Mouse (Mus musculus) cerebellum, adult 9-11 months (tissue): ENCODE data around the gene Drosha.

Source experiments
- DNase-seq: peaks from one replicate; pipeline ENCODE4 v3.0.0; 2022

Gene Drosha

DNA sequence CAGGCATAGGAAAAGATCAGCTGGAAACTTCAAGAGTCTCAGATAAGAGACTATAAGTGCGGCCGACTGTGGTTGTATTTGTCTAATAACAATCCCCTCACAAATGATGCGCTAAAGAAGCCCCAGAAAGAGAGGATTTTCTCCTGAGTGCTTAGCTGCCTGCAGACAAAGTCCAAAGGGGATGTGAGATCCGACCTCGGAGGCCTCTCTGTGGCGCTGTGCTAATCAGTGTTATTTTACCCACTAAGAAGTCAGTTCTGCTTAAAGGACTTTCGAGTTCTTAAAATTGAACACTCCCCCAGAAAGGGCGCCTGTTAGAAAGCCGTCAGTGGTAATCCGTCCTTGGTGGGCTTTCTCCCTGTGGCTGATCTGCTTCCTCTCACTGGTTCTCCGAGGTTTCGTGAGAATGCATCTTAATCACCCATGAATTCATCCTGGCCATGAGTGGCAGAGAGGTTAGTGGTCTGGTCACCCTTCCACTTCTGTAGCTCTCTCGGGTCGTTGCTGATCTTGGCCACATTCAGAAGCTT, 117.1 kb downstream of the Drosha start:
- no peak for DNase-seq

DNA sequence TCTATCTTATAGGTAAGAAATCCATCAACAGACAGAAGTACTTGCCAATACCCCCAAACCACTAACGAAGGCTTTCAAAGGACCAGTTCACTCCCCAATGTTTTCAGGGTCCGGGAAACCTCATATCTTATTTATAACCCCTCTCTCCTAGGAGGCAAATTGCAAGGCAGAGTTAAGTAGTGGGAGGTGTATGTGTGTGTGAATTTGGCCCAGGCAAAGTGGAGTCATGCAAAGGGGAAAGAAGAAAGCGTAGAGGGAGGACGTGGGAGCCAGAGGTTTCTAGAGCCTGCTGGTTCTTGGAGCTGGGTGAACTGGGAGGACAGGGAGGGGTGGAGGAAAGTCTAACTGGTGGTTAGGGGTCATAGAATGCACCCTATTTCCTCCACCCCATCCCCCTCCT, 117.8 kb downstream of the Drosha start:
- no peak for DNase-seq

DNA sequence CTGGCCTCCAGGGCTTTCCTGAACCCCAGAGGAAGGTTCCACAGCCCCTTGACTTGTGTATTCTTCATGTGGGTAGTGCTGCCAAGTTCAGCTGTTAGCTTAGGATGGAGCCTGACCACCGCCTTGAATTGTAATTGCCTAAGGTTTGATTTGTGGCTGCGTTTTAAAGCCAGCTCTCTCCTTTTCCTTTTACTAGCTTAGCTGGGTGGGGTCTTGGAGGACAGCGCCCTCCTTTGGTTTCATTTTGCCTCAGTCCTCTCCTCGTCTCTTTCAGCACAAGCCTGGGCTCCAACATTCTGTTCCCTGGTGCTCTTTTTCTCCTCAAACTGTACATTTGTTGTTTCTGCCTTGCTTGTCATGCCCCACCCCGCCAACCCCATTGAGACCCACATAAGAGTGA, 133.4 kb downstream of the Drosha start:
- DNase-seq, result no peak

DNA sequence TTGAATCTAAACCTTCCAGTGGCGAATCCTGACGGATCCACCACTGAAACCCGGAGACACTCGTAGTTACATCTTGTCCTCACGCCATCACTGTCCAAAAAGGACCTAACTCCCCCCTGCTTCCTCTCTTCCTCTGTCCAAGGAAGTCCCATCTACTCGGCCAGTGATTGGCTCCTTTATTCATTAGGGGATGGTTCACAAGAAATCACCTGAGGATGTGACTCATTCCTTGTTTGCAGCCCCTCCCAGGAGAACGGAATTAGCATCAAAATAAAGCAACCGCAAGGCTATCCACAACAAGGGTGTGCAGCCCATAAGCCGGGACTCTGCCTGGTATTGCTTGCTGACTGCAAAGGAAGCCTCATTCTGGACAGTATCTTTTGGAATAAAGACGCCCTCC, 137.6 kb downstream of the Drosha start:
- no peak for DNase-seq

DNA sequence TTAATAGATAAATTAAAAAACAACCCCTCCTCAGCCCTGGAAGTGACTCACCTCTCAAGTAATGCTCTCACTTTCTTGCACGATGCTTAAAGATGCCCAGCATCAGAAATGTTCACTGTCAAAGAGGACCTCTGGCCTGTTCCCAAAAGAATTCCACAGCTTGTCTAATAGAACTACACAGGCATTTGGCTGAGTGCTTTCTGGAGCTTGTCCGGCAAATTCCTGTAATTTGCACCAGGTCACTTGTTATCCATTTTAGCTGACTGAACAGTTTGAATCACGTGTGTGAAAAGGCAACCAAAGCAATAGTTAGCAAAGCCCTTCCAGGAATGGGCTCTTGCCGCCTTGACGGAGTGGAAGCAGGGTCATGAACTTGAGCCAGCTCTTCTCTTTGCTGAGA, 140.6 kb downstream of the Drosha start:
- no peak for DNase-seq

DNA sequence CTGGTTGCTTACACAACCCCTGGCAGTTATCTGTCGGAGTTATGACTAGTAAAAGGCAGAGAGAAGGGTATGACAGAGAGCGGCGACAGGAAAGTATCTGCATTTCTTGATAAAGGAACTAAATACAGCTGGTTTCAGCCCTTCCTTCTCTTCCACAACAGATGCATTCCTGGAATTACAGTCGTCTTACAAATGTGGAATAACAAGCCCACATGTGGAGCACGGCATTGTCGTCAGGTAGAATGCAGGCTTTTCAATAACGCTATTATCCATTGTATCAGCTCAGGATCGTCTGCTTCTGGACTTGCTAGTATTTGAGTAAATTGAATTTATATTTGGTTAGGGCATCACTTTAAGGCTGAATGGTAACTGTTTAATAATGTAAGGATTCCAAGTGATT, 144.2 kb downstream of the Drosha start:
- DNase-seq, result no peak

DNA sequence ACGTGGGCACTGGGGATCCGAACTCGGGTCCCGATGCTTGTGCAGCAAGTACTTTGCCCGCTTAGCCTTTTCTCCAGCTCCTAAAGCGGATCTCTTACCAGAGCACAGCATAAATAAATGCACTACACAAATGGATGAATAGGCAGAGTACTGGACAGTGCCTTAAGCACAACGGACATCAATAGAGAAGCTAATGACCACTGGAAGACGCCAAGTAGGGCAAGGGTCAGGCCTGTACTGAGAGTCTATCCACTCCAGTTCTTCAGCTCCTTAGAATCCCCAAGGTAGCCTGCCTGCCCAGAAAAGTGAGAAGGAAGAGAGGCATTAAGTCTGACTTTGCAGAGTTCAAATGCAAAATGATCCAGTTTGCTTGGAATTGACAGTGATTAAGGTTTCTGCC, 147.8 kb downstream of the Drosha start:
- DNase-seq, result no peak
